Mouse (Mus musculus) midbrain, embryonic 14.5 days (tissue): ENCODE data around the gene Opn5. TPM values are rescaled to one million over a fixed set of nuclear protein-coding genes. Genes with fewer than 3 reads are reported as not detected.

Source experiments
- ATAC-seq: fragments of 200-750 bp; cut with Nextera tagmentation; 2 replicates; pipeline ENCODE4 v1.8.0; 2017; ENCODE audit warnings: moderate number of reproducible peaks, moderate library complexity; ENCODE audit not compliant: low FRiP score, low TSS enrichment
- DNase-seq: peaks from one replicate; pipeline ENCODE4 v3.0.0-alpha.2; 2015
- H3K27ac ChIP-seq: fragments of 300-500 bp; sonication (generic); replicated peaks from 2 replicates; pipeline ENCODE4 v1.5.1; 2014; ENCODE audit warnings: mild to moderate bottlenecking, low read depth, low read length, moderate library complexity
- H3K27me3 ChIP-seq: fragments of 300-500 bp; sonication (generic); 2 replicates; pipeline ENCODE4 v1.6.1; 2014; ENCODE audit warnings: low read length, control low read depth, mixed read lengths; ENCODE audit not compliant: control insufficient read depth, insufficient read depth
- H3K36me3 ChIP-seq: fragments of 300-500 bp; sonication (generic); 2 replicates; pipeline ENCODE4 v1.6.1; 2014; ENCODE audit warnings: low read length, control low read depth; ENCODE audit not compliant: control insufficient read depth, insufficient read depth
- H3K4me1 ChIP-seq: fragments of 300-500 bp; sonication (generic); 2 replicates; pipeline ENCODE4 v1.6.1; 2014; ENCODE audit warnings: mild to moderate bottlenecking, antibody characterized with exemption, low read length, control low read depth; ENCODE audit not compliant: control insufficient read depth, insufficient read depth
- H3K4me2 ChIP-seq: fragments of 300-500 bp; sonication (generic); 2 replicates; pipeline ENCODE4 v1.6.1; 2014; ENCODE audit warnings: mild to moderate bottlenecking, low read length, moderate library complexity
- H3K4me3 ChIP-seq: fragments of 300-500 bp; sonication (generic); replicated peaks from 2 replicates; pipeline ENCODE4 v1.5.1; 2014; ENCODE audit warnings: low read depth, low read length
- H3K9ac ChIP-seq: fragments of 300-500 bp; sonication (generic); replicated peaks from 2 replicates; pipeline ENCODE4 v1.6.1; 2014; ENCODE audit warnings: mild to moderate bottlenecking, low read length, moderate library complexity
- H3K9me3 ChIP-seq: fragments of 300-500 bp; sonication (generic); 2 replicates; pipeline ENCODE4 v1.6.1; 2016; ENCODE audit warnings: low read length, control low read depth, mixed read lengths; ENCODE audit not compliant: control insufficient read depth
- WGBS: fragments of 180-500 bp; shearing (Covaris S2); extraction: QIAGEN DNeasy Blood & Tissue Kit; methylation state at CpG from one replicate; pipeline ENCODE4 v1.1.7; 2014; 5-methylcytosine and 5-hydroxymethylcytosine counted together
- polyA plus RNA-seq: library from polyadenylated mRNA; unstranded; fragments of >200 nt; fragmentation: Nextera tagmentation; extraction: Ambion mirVana; gene quantifications from 2 replicates; pipeline ENCODE4 v1.2.1, GENCODE M21; 2014

Gene Opn5
- polyA plus RNA-seq = 0.29 TPM in 1 of 2 replicates, not detected in the other

DNA sequence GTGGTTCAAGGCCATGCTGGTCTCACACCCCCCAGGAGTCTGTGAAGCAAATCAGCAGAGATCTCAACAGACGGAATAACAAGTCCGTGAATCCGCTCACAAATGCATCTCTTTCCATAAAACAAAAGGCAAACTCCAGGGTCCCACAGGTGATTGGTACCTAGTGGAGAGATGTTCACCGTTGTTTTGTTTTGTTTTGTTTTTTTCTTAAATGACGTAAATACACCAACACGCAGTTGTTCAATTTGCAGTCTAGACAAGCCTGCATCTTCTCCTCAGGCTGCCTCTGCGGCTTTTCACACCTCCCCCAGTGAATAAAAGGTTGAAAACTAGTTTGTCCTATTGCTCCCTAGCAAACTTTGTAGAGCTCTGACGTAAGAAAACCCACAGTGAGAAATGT, at the start of gene Opn5:
Gene Opn5 (minus strand): TSS at position 101 of the 400 bp plus-strand sequence.
- ATAC-seq (no peak), DNase-seq (no peak)
- no peaks in the 10 kb centered on the region for H3K27me3 ChIP-seq
- WGBS = 85% methylated on average over 8 of the region's 8 CpGs
- H3K4me3 ChIP-seq = no peak within 1 kb of the TSS
- no peaks in the 10 kb centered on the region for H3K36me3 ChIP-seq
- no peaks in the 10 kb centered on the region for H3K9me3 ChIP-seq
- no peaks in the 10 kb centered on the region for H3K4me1 ChIP-seq
- H3K27ac ChIP-seq = no peak within 1 kb of the TSS
- H3K9ac ChIP-seq = no peak within 1 kb of the TSS
- no peak within 1 kb of the TSS for H3K4me2 ChIP-seq

DNA sequence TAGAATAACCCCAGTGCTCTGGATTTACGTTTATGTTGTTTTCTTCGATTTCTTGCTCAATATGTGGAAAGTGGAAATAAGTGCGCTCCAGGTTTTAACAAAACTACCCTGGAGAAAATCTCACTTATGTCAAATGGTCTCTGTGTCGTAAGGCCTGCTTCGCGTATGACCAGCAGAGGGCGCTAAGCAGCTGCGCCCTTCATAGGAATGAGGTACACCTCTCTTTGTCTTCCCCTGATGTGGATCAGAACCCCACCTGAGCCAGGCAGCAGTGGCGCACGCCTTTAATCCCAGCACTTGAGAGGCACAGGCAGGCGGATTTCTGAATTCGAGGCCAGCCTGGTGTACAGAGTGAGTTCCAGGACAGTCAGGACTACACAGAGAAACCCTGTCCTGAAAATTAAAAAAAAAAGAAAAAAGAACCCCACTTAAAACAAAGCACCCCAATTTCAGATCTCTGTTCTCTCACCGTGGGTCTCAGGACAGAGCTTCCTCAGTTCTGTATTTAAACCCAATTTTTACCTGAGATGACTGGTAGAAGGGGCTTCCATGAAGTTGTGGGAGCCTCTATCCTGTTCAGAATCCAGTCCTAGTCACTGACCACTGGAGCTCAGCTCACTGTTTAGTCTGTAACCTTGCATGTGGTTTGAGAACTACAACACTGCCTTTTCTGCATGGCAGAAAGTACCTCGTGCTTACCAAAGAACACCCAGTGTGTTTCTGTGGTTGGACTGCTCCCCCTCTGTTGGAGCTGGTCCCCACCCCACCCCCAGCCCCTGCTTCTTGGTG, 47.6 kb upstream of the Opn5 start:
- Histone ChIP-seq H3K4me2 (peak overlapping the region; percentile 37), H3K9ac (no peak overlapping the region), H3K9me3 (no peaks in the 10 kb centered on the region), H3K36me3 (no peaks in the 10 kb centered on the region), H3K4me3 (no peak overlapping the region), H3K27me3 (no peaks in the 10 kb centered on the region), H3K4me1 (no peaks in the 10 kb centered on the region), H3K27ac (no peak overlapping the region)
- WGBS = 24% methylated on average over 14 of the region's 14 CpGs
- DNase-seq (peak; percentile 88), ATAC-seq (peak; percentile 90)

DNA sequence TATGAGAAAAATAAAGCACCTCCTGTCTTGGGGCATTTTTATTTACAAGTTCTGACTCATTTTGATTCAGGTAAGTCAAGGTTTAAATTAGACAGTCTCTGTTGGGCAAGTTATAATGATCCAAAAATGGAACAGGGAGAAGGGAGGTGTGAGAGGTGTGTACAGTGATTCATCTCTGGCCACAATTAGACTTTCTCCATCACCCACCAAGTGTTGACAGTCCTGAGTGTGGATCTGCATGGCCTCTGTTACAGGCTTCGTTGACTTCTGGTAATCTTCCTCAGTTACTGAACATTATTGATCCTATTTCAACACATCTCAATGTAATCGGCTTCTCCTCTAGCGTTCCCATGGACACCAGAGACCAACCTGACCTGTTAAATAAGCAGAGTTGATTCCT, 32.2 kb upstream of the Opn5 start:
- Histone ChIP-seq H3K27ac (no peak overlapping the region), H3K4me2 (no peak overlapping the region), H3K4me3 (no peak overlapping the region), H3K4me1 (no peaks in the 10 kb centered on the region), H3K36me3 (no peaks in the 10 kb centered on the region), H3K27me3 (no peaks in the 10 kb centered on the region), H3K9ac (no peak overlapping the region), H3K9me3 (no peaks in the 10 kb centered on the region)
- DNase-seq = no peak
- ATAC-seq = no peak
- 86% methylated on average over 3 of the region's 3 CpGs for WGBS

DNA sequence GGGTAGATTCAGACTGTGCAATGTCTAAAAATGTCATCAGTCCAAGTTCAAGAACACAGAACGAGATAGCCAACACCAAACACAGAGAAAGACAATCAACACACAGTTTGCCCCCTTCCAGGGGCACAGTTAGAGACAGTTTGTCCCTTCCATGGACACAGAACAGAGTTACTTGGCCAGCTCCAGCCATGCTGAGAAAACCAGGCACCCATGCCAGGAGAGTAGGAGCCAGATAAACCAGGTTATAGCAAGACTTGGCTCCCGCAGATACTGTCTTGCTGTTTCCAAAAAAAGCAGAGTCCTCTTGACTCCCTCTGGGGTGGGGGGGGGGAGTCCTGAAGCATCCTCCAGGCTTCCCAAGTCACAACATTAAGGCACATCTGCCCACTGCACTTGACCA, 19.0 kb upstream of the Opn5 start:
- Histone ChIP-seq H3K4me3 (no peak overlapping the region), H3K27me3 (no peaks in the 10 kb centered on the region), H3K9ac (no peak overlapping the region), H3K27ac (no peak overlapping the region), H3K4me2 (no peak overlapping the region), H3K36me3 (no peaks in the 10 kb centered on the region), H3K4me1 (no peaks in the 10 kb centered on the region), H3K9me3 (no peaks in the 10 kb centered on the region)
- 90% methylated on average over 2 of the region's 2 CpGs for WGBS
- ATAC-seq = no peak
- no peak for DNase-seq

DNA sequence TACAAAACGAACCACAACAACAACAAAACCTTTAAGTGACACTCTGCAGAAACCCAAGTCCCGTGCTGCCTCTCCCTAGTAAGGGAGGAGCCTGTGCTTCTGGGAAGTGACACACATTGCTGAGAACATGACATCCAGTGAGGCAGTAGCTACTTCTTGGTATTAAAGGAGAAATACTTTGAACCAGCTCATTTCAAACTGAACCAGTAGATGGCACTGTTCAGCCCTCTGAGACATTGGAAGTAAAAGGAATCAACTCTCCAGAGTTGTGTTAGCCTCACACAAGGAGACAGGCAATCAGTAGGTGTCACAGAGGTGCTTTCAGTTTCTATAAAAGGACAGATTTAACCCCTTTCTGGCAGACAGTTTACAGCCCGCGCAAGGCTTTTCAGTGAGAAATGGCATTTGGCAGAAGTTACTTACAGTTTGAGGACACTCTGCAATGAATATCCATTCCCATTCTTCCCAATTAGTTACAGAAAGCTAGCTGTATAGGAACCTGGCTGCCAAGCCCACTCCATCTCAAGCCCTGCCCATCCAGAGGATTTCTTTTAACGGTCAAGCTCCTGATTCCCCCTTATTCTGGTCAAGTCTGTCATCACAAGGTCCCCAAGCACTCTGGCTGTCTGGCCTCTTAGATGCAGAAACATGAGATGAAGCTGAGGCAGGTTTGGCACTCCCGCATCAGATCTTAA, 2.0 kb upstream of the Opn5 start:
- Histone ChIP-seq H3K4me2 (no peak overlapping the region), H3K36me3 (no peaks in the 10 kb centered on the region), H3K9me3 (no peaks in the 10 kb centered on the region), H3K27ac (no peak overlapping the region), H3K4me3 (no peak overlapping the region), H3K27me3 (no peaks in the 10 kb centered on the region), H3K4me1 (no peaks in the 10 kb centered on the region), H3K9ac (no peak overlapping the region)
- WGBS = 35% methylated on average over 6 of the region's 6 CpGs
- ATAC-seq (peak; percentile 67; the same call in 1 of the 2 replicates), DNase-seq (peak; percentile 86)

DNA sequence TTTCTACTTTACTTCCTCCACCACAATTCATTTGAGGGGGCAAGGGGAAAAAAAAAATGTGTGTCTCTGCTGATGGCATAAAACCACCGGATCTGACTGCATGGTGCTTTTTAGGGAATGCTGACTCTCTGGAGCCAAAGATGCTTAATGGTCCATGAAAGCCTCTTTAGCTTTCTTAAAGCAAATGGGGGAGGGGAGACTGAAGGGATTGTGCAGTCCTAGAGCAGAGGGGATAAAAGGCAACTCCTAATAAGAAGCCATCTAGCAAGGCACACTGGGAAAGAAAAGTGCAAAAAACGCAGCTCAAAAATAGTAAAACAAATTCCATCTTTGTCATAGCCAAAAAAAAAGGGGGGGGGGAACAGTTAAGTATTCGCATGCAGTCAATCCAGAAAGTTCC, 2.9 kb downstream of the Opn5 start:
- ATAC-seq = no peak
- H3K36me3 ChIP-seq = no peaks in the 10 kb centered on the region
- WGBS = 14% methylated on average over 3 of the region's 3 CpGs
- no peaks in the 10 kb centered on the region for H3K27me3 ChIP-seq
- no peaks in the 10 kb centered on the region for H3K9me3 ChIP-seq
- no peaks in the 10 kb centered on the region for H3K4me1 ChIP-seq
- H3K27ac ChIP-seq = no peak overlapping the region
- H3K9ac ChIP-seq = no peak overlapping the region
- no peak overlapping the region for H3K4me2 ChIP-seq
- H3K4me3 ChIP-seq = no peak overlapping the region
- DNase-seq = peak; percentile 56

DNA sequence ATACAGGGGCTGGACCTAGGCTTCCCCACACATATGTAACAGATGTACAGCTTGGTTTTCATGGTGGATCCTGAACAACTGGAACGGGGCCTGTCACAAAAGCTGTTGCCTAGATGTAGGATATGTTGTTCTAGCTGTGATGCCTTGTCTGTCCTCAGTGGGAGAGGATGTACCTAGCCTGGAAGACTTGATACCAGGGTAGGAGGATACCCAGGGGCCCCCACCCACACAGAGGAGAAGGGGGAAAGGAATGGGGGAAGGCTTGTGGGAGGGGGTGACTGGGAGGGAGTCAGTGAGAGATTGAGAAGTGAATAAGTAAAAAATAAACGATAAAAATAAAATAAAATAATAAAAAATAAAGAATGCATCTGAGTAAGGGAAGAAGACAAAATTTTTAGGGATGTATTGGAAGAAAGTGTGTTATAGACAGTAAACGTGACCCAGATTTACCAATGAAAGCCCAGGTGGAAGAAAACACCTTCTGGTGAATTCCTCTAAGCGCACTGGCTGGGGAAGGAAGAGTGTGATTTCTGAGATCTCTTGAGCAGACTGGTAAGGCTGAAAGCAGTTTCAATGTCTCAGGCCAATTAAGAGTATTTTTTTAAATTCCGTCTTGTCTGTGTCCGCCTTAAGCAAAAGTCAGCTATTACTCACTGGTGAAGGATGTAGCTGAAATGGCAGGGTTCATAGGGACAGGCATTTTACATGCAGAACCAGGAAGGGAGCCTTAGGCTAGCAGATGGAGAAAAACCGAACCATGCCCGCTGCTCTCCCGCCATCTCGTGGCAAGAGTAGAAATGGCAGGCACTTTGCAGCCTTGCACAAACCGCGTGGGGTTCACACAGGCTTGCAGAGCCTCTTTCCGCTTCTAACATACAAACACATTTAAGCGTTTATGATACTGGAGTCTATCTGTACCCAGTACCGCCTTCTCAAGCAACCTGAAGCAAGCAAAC, 8.1 kb downstream of the Opn5 start:
- H3K4me1 ChIP-seq = no peaks in the 10 kb centered on the region
- WGBS = 29% methylated on average over 15 of the region's 15 CpGs
- H3K27me3 ChIP-seq = no peaks in the 10 kb centered on the region
- H3K27ac ChIP-seq = 0 out of 2 replicates have a peak overlapping the region, but pooled peaks have one; percentile 32
- H3K36me3 ChIP-seq = no peaks in the 10 kb centered on the region
- no peak overlapping the region for H3K4me2 ChIP-seq
- ATAC-seq = peak; percentile 90
- H3K9ac ChIP-seq = no peak overlapping the region
- peak; percentile 94 for DNase-seq
- no peaks in the 10 kb centered on the region for H3K9me3 ChIP-seq
- H3K4me3 ChIP-seq = no peak overlapping the region

DNA sequence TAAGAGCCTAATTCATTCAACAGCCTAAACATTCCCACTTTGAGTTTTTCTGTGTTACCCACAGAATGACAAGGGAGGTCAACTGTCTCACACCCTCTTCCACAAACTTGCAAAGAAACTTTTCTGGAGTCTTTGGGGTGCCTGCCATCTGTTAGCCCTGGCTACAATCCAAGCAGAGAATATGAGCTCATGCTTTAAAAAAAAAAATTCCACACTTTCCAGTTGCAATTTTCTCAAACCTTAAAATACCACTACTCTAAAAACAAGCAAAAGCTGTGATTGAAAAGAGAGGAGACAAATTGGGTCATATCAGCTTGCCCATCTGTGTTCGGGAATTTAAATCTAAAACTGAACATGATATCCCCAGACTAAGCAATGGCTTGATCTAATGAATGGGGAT, 24.7 kb downstream of the Opn5 start:
- 91% methylated on average over 1 of the region's 1 CpGs for WGBS
- Histone ChIP-seq H3K4me1 (peaks cover 9% of the 10 kb centered on the region), H3K4me2 (no peak overlapping the region), H3K27ac (no peak overlapping the region), H3K9ac (no peak overlapping the region), H3K27me3 (no peaks in the 10 kb centered on the region), H3K4me3 (no peak overlapping the region), H3K36me3 (no peaks in the 10 kb centered on the region), H3K9me3 (no peaks in the 10 kb centered on the region)
- no peak for ATAC-seq
- DNase-seq = no peak
